Mouse (Mus musculus): ENCODE data around the gene Tmigd1.

- TF ChIP-seq CTCF (IDR thresholded peaks at IDR 0.05; ENCODE audit: low read depth) = no peak
- TF ChIP-seq EP300 (optimal IDR thresholded peaks at IDR 0.05) = no peak
Measured at GRCm38 (mm10) chr11:76896360-76896759, 5.6 kb upstream of the Tmigd1 start.

Data from stomach, postnatal 0 days (tissue).